Mouse (Mus musculus): ENCODE results near the gene Guk1. TPM values are rescaled to one million over a fixed set of nuclear protein-coding genes. Genes with fewer than 3 reads are reported as not detected.

Guk1 gene
- polyA plus RNA-seq, 1 experiment from 2014 or later, result 11.6 TPM

- H3K4me3 ChIP-seq (ENCODE audit: inconsistent target), result peak within 1 kb of the TSS; percentile 55
- 3% methylated on average over 68 of the region's 68 CpGs for whole genome bisulfite sequencing (ENCODE audit: missing documents)
- no peaks in the 10 kb centered on the region; the same call in 1 of the 2 replicates for H3K79me2 ChIP-seq (ENCODE audit: inconsistent target)
- H3K36me3 ChIP-seq (ENCODE audit: inconsistent target), result 0 out of 2 replicates have a peak, but pooled peaks cover 3% of the 10 kb centered on the region
- peak within 1 kb of the TSS; percentile 72 for H3K27ac ChIP-seq
These were observed 28.5 kb downstream of the Guk1 start, which contains the start of gene Iba57 for GRCm38 (mm10) chr11:59163255-59164236. Gene Iba57 (minus strand): TSS chr11:59163739.

- no peaks in the 10 kb centered on the region; the same call in 1 of the 2 replicates for H3K79me2 ChIP-seq (ENCODE audit: inconsistent target)
- peak overlapping the region; percentile 35 for H3K27ac ChIP-seq
- WGBS (ENCODE audit: missing documents), result 55% methylated on average over 9 of the region's 9 CpGs
- H3K36me3 ChIP-seq (ENCODE audit: inconsistent target), result 0 out of 2 replicates have a peak, but pooled peaks cover 6% of the 10 kb centered on the region
- peak overlapping the region; percentile 55 for H3K4me3 ChIP-seq (ENCODE audit: inconsistent target)
These were observed 29.4 kb downstream of the Guk1 start for GRCm38 (mm10) chr11:59162443-59163254.

- 94% methylated on average over 5 of the region's 5 CpGs for WGBS (ENCODE audit: missing documents)
- Histone ChIP-seq H3K4me3 (ENCODE audit: inconsistent target) (no peak overlapping the region), H3K79me2 (ENCODE audit: inconsistent target) (no peaks in the 10 kb centered on the region; the same call in 1 of the 2 replicates), H3K27ac (no peak overlapping the region), H3K36me3 (ENCODE audit: inconsistent target) (peaks cover 13% of the 10 kb centered on the region; the same call in 1 of the 2 replicates)
These were observed 30.6 kb downstream of the Guk1 start for GRCm38 (mm10) chr11:59161398-59161797.

- 98% methylated on average over 4 of the region's 4 CpGs for WGBS (ENCODE audit: missing documents)
- Histone ChIP-seq H3K4me3 (ENCODE audit: inconsistent target) (no peak overlapping the region), H3K27ac (no peak overlapping the region), H3K79me2 (ENCODE audit: inconsistent target) (no peaks in the 10 kb centered on the region; the same call in 1 of the 2 replicates), H3K36me3 (ENCODE audit: inconsistent target) (peaks cover 20% of the 10 kb centered on the region; the same call in 1 of the 2 replicates)
These were observed 32.5 kb downstream of the Guk1 start for GRCm38 (mm10) chr11:59159558-59159957.

- Histone ChIP-seq H3K79me2 (ENCODE audit: inconsistent target) (no peaks in the 10 kb centered on the region; the same call in 1 of the 2 replicates), H3K36me3 (ENCODE audit: inconsistent target) (peaks cover 20% of the 10 kb centered on the region; the same call in 1 of the 2 replicates), H3K4me3 (ENCODE audit: inconsistent target) (no peak overlapping the region), H3K27ac (no peak overlapping the region)
- WGBS (ENCODE audit: missing documents), result 92% methylated on average over 9 of the region's 13 CpGs
These were observed 32.9 kb downstream of the Guk1 start for GRCm38 (mm10) chr11:59159099-59159498.

- H3K27ac ChIP-seq, result no peak overlapping the region
- no peaks in the 10 kb centered on the region for H3K79me2 ChIP-seq (ENCODE audit: inconsistent target)
- WGBS (ENCODE audit: missing documents), result 98% methylated on average over 5 of the region's 5 CpGs
- H3K36me3 ChIP-seq (ENCODE audit: inconsistent target), result peaks cover 20% of the 10 kb centered on the region; the same call in 1 of the 2 replicates
- no peak overlapping the region for H3K4me3 ChIP-seq (ENCODE audit: inconsistent target)
These were observed 36.1 kb downstream of the Guk1 start for GRCm38 (mm10) chr11:59155900-59156299.

- H3K36me3 ChIP-seq (ENCODE audit: inconsistent target), result peaks cover 20% of the 10 kb centered on the region; the same call in 1 of the 2 replicates
- no peak overlapping the region for H3K27ac ChIP-seq
- H3K4me3 ChIP-seq (ENCODE audit: inconsistent target), result no peak overlapping the region
- 90% methylated on average over 7 of the region's 7 CpGs for WGBS (ENCODE audit: missing documents)
- no peaks in the 10 kb centered on the region for H3K79me2 ChIP-seq (ENCODE audit: inconsistent target)
These were observed 37.8 kb downstream of the Guk1 start for GRCm38 (mm10) chr11:59154220-59154619.

- Histone ChIP-seq H3K27ac (no peak overlapping the region), H3K79me2 (ENCODE audit: inconsistent target) (no peaks in the 10 kb centered on the region), H3K36me3 (ENCODE audit: inconsistent target) (peaks cover 10% of the 10 kb centered on the region; the same call in 1 of the 2 replicates), H3K4me3 (ENCODE audit: inconsistent target) (no peak overlapping the region)
- 57% methylated on average over 3 of the region's 3 CpGs for WGBS (ENCODE audit: missing documents)
These were observed 40.3 kb downstream of the Guk1 start for GRCm38 (mm10) chr11:59151729-59152128.

- Histone ChIP-seq H3K36me3 (ENCODE audit: inconsistent target) (no peaks in the 10 kb centered on the region), H3K4me3 (ENCODE audit: inconsistent target) (no peak overlapping the region), H3K79me2 (ENCODE audit: inconsistent target) (no peaks in the 10 kb centered on the region), H3K27ac (no peak overlapping the region)
- 74% methylated on average over 3 of the region's 3 CpGs for WGBS (ENCODE audit: missing documents)
These were observed 42.7 kb downstream of the Guk1 start for GRCm38 (mm10) chr11:59149302-59149701.

GRCm38 (mm10) chr11:59142962-59143361, 49.0 kb downstream of the Guk1 start:
- 86% methylated on average over 5 of the region's 5 CpGs for WGBS (ENCODE audit: missing documents)
- Histone ChIP-seq H3K27ac (no peak overlapping the region), H3K4me3 (ENCODE audit: inconsistent target) (no peak overlapping the region), H3K36me3 (ENCODE audit: inconsistent target) (no peaks in the 10 kb centered on the region), H3K79me2 (ENCODE audit: inconsistent target) (no peaks in the 10 kb centered on the region)

- Histone ChIP-seq H3K79me2 (ENCODE audit: inconsistent target) (no peaks in the 10 kb centered on the region), H3K27ac (no peak overlapping the region), H3K36me3 (ENCODE audit: inconsistent target) (no peaks in the 10 kb centered on the region), H3K4me3 (ENCODE audit: inconsistent target) (no peak overlapping the region)
- 5% methylated on average over 12 of the region's 14 CpGs for WGBS (ENCODE audit: missing documents)
These were observed 50.1 kb downstream of the Guk1 start for GRCm38 (mm10) chr11:59141772-59142370.

GRCm38 (mm10) chr11:59138537-59139486, 53.2 kb downstream of the Guk1 start:
- H3K79me2 ChIP-seq (ENCODE audit: inconsistent target), result no peaks in the 10 kb centered on the region
- H3K4me3 ChIP-seq (ENCODE audit: inconsistent target), result no peak overlapping the region
- no peaks in the 10 kb centered on the region for H3K36me3 ChIP-seq (ENCODE audit: inconsistent target)
- 90% methylated on average over 16 of the region's 19 CpGs for WGBS (ENCODE audit: missing documents)
- H3K27ac ChIP-seq, result no peak overlapping the region

- H3K4me3 ChIP-seq (ENCODE audit: inconsistent target), result no peak overlapping the region
- no peaks in the 10 kb centered on the region for H3K79me2 ChIP-seq (ENCODE audit: inconsistent target)
- WGBS (ENCODE audit: missing documents), result 85% methylated on average over 12 of the region's 12 CpGs
- H3K36me3 ChIP-seq (ENCODE audit: inconsistent target), result no peaks in the 10 kb centered on the region
- no peak overlapping the region for H3K27ac ChIP-seq
These were observed 54.9 kb downstream of the Guk1 start for GRCm38 (mm10) chr11:59136994-59137706.
